Mouse (Mus musculus) left cerebral cortex, postnatal 4 days (tissue): ENCODE data around the gene Abca6. TPM values are rescaled to one million over a fixed set of nuclear protein-coding genes. Genes with fewer than 3 reads are reported as not detected.
A peak's percentile ranks its signal among the peaks of the same experiment; 100 is the strongest.

ENCODE experiments used
- DNase-seq: peaks from one replicate; pipeline ENCODE4 v3.0.0-alpha.2; 2022
- intact Hi-C: fragments of 180-260 bp; cut with DNase I; formaldehyde crosslinking; loops from one replicate; pipeline ENCODE4 v1.15.1; 2025
- total RNA-seq, 2 experiments: library from RNA; stranded (reverse); gene quantifications; 2 replicates each; pipeline ENCODE4 v1.2.3; 2021

The Abca6 gene
- under 1 TPM; 0.89 to 0.94 TPM for total RNA-seq

- no peak for DNase-seq
- intact Hi-C loops = no loop called here
Observed at GRCm38 (mm10) chr11:110251534-110251933, at the start of gene Abca6. TSS of gene Abca6 (minus strand) at chr11:110251776.

GRCm38 (mm10) chr11:110297917-110298533, 46.4 kb upstream of the Abca6 start:
- no peak for DNase-seq
- intact Hi-C loops = no loop called here

GRCm38 (mm10) chr11:110290586-110290985, 39.0 kb upstream of the Abca6 start:
- no peak for DNase-seq
- intact Hi-C loops = no loop called here

GRCm38 (mm10) chr11:110288423-110288822, 36.8 kb upstream of the Abca6 start:
- intact Hi-C loops = no loop called here
- DNase-seq = no peak

- intact Hi-C loops = no loop called here
- DNase-seq = peak; percentile 42
Observed at GRCm38 (mm10) chr11:110287694-110288093, 36.1 kb upstream of the Abca6 start.

- DNase-seq = no peak
- intact Hi-C loops = no loop called here
Observed at GRCm38 (mm10) chr11:110286331-110286730, 34.8 kb upstream of the Abca6 start.

GRCm38 (mm10) chr11:110284849-110285248, 33.3 kb upstream of the Abca6 start:
- intact Hi-C loops = no loop called here
- DNase-seq = no peak

GRCm38 (mm10) chr11:110284185-110284787, 32.7 kb upstream of the Abca6 start:
- intact Hi-C loops = no loop called here
- DNase-seq = no peak

- DNase-seq = no peak
- intact Hi-C loops = loop anchor here (10.0 kb wide), 1 partner anchor 610 kb away; no protein-coding TSS in a partner anchor
Observed at GRCm38 (mm10) chr11:110274794-110275193, 23.2 kb upstream of the Abca6 start.

- DNase-seq = peak; percentile 41
- intact Hi-C loops = loop anchor here (10.0 kb wide), 1 partner anchor 607 kb away; no protein-coding TSS in a partner anchor
Observed at GRCm38 (mm10) chr11:110271745-110272144, 20.2 kb upstream of the Abca6 start.

- peak; percentile 90 for DNase-seq
- intact Hi-C loops = loop anchor here (1.0 kb wide), 1 partner anchor 396 kb away; no protein-coding TSS in a partner anchor
Observed at GRCm38 (mm10) chr11:110268244-110268844, 16.8 kb upstream of the Abca6 start.

- DNase-seq = no peak
- intact Hi-C loops = no loop called here
Observed at GRCm38 (mm10) chr11:110267232-110267631, 15.7 kb upstream of the Abca6 start.

GRCm38 (mm10) chr11:110266757-110267156, 15.2 kb upstream of the Abca6 start:
- DNase-seq = peak; percentile 40
- intact Hi-C loops = no loop called here

- no peak for DNase-seq
- intact Hi-C loops = no loop called here
Observed at GRCm38 (mm10) chr11:110261867-110262266, 10.3 kb upstream of the Abca6 start.

- intact Hi-C loops = no loop called here
- no peak for DNase-seq
Observed at GRCm38 (mm10) chr11:110257911-110258310, 6.3 kb upstream of the Abca6 start.

GRCm38 (mm10) chr11:110257061-110257460, 5.5 kb upstream of the Abca6 start:
- intact Hi-C loops = no loop called here
- no peak for DNase-seq

GRCm38 (mm10) chr11:110252256-110252655, 680 bp upstream of the Abca6 start:
- intact Hi-C loops = no loop called here
- no peak for DNase-seq

GRCm38 (mm10) chr11:110244730-110245129, 6.8 kb downstream of the Abca6 start:
- DNase-seq = no peak
- intact Hi-C loops = no loop called here

- no peak for DNase-seq
- intact Hi-C loops = no loop called here
Observed at GRCm38 (mm10) chr11:110237466-110237865, 14.1 kb downstream of the Abca6 start.

- intact Hi-C loops = no loop called here
- no peak for DNase-seq
Observed at GRCm38 (mm10) chr11:110232975-110233374, 18.6 kb downstream of the Abca6 start.

- no peak for DNase-seq
- intact Hi-C loops = no loop called here
Observed at GRCm38 (mm10) chr11:110217118-110217517, 34.5 kb downstream of the Abca6 start.

GRCm38 (mm10) chr11:110203930-110204329, 47.6 kb downstream of the Abca6 start:
- DNase-seq = no peak
- intact Hi-C loops = no loop called here
